Mouse (Mus musculus) embryonic facial prominence, embryonic 12.5 days (tissue): ENCODE data around the gene Rbm19. TPM values are rescaled to one million over a fixed set of nuclear protein-coding genes. Genes with fewer than 3 reads are reported as not detected.

ENCODE experiments used
- ATAC-seq: fragments of 200-750 bp; cut with Nextera tagmentation; 2 replicates; pipeline ENCODE4 v1.8.0; 2017; ENCODE audit not compliant: insufficient number of reproducible peaks, insufficient read depth, low FRiP score, low TSS enrichment
- H3K27ac ChIP-seq: fragments of 300-500 bp; sonication (generic); 2 replicates; pipeline ENCODE4 v1.5.1; 2016; ENCODE audit warnings: mild to moderate bottlenecking
- H3K27me3 ChIP-seq: fragments of 300-500 bp; sonication (generic); 2 replicates; pipeline ENCODE4 v1.6.1; 2016; ENCODE audit warnings: mild to moderate bottlenecking, moderate library complexity
- H3K36me3 ChIP-seq: fragments of 300-500 bp; sonication (generic); 2 replicates; pipeline ENCODE4 v1.6.1; 2016; ENCODE audit warnings: mild to moderate bottlenecking
- H3K4me1 ChIP-seq: fragments of 300-500 bp; sonication (generic); 2 replicates; pipeline ENCODE4 v1.6.1; 2016
- H3K4me2 ChIP-seq: fragments of 300-500 bp; sonication (generic); replicated peaks from 2 replicates; pipeline ENCODE4 v1.6.1; 2016; ENCODE audit warnings: mild to moderate bottlenecking, moderate library complexity
- H3K4me3 ChIP-seq: fragments of 300-500 bp; sonication (generic); 2 replicates; pipeline ENCODE4 v1.5.1; 2016; ENCODE audit warnings: mild to moderate bottlenecking
- H3K9ac ChIP-seq: fragments of 300-500 bp; sonication (generic); 2 replicates; pipeline ENCODE4 v1.6.1; 2016; ENCODE audit warnings: mild to moderate bottlenecking, moderate library complexity
- H3K9me3 ChIP-seq: fragments of 300-500 bp; sonication (generic); 2 replicates; pipeline ENCODE4 v1.6.1; 2016; ENCODE audit warnings: mild to moderate bottlenecking, moderate library complexity
- WGBS: fragments of 180-500 bp; shearing (Covaris S2); methylation state at CpG from one replicate; pipeline ENCODE4 v1.1.7; 2016; 5-methylcytosine and 5-hydroxymethylcytosine counted together
- polyA plus RNA-seq: library from polyadenylated mRNA; unstranded; fragments of >200 nt; fragmentation: Nextera tagmentation; extraction: Ambion mirVana; gene quantifications from 2 replicates; pipeline ENCODE4 v1.2.1, GENCODE M21; 2016

The Rbm19 gene
- polyA plus RNA-seq, 1 experiment from 2014 or later, result 32.5 TPM

DNA sequence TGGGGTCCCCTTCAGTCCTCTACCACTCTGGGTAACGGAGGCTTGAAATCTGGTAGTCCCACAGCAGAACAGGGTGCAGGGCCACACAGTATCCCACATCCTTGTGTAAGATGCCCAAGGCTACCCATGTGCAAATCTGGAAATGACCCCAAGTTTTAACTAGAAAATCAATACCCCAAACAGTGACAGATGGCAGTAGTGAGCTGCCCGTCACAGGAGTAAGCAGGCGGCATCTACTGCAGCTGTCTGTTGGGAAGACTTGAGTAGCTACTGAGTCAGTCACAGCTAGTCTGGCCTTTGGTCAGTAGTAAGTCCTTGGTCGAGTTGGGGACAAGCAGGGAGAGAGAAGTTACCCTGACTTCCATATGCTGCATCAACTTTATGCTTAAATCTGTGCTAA lies 34.9 kb downstream of the Rbm19 start:
- ATAC-seq, result no peak
- Histone ChIP-seq H3K27me3 (no peaks in the 10 kb centered on the region), H3K4me2 (no peak overlapping the region), H3K4me3 (no peak overlapping the region), H3K9me3 (no peaks in the 10 kb centered on the region), H3K27ac (no peak overlapping the region), H3K4me1 (peaks cover 15% of the 10 kb centered on the region), H3K36me3 (peaks cover 4% of the 10 kb centered on the region; the same call in 1 of the 2 replicates), H3K9ac (no peak overlapping the region)
- WGBS, result 80% methylated on average over 4 of the region's 4 CpGs

DNA sequence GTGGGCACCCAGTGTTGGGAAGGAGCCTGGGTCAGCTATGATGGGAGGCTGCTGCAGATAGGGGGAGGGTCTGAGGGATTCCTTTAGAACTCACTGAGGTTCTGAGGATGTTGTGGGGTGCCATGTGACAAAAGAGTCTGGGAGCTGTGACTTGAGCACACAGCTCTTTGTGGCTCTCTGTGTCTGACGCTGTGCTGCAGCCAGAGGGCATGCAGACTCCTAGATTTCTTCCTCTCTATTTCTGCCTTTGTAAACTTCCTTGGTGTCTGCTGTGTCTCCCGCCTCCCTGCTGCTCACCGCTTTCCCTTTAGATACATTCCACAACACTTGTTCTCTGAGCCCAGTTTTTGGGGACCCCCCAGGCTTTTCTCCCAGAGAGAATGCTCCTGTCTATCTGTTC lies 36.9 kb downstream of the Rbm19 start:
- H3K9ac ChIP-seq, result no peak overlapping the region
- WGBS, result 83% methylated on average over 3 of the region's 3 CpGs
- H3K4me3 ChIP-seq, result no peak overlapping the region
- peaks cover 4% of the 10 kb centered on the region; the same call in 1 of the 2 replicates for H3K36me3 ChIP-seq
- H3K4me2 ChIP-seq, result no peak overlapping the region
- H3K9me3 ChIP-seq, result no peaks in the 10 kb centered on the region
- no peaks in the 10 kb centered on the region for H3K27me3 ChIP-seq
- no peak overlapping the region for H3K27ac ChIP-seq
- no peak for ATAC-seq
- peaks cover 4% of the 10 kb centered on the region; the same call in 1 of the 2 replicates for H3K4me1 ChIP-seq

DNA sequence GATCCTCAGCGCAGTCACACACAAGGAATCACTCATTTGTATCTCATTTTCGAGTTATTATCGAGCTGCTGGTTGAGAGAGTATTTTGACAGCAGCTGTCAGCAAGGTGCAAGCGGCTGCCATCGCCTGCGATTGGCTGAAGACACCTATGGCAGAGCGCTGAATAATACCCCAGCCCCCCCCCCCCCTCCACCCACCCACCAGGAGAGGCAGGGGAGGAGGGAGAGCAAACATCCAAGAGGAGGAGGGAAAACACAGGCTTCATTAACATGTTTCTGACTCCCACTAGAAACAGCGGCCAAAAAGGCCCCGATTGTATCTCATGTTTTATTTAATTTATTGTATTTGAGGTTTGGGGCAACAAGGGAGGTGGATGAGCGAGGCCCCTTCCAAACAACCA lies 39.4 kb downstream of the Rbm19 start:
- 77% methylated on average over 10 of the region's 10 CpGs for WGBS
- no peak for ATAC-seq
- no peak overlapping the region; the same call in 1 of the 2 replicates for H3K9ac ChIP-seq

DNA sequence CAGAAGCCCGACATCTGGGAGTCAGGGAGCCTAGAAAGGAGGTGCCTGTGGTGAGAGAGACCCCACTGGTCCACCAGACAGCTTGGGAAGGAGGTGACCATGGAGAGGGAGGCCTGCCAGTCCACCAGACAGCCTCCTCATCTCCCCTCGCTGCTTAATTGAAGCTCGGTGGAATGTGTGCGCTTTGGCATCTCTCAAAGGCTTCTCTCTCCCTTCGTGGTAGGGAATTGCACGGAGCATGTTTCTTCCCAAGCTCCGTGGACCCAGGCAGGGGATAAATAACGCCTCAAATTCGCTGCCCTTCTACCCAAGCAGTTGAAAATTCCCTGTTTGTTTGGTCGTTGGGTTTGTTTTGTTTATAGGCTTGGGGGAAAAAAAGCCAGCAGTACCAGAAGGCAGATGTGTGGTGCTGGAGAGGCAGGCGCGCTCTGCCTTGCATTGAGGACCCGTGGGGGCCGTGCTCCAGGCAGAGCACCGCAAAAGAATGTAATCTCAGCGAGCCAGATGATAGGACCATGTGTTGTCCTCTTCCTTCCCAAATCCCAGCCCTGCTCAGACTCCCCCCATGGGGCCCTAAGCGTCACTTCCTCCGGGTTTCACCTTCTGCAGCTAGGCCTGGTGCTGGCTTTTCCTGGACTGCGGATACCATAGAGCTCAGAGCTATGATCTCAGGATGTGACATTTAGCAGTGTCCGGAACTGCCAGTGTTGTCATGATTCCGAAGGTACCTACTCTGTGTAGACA lies 40.1 kb downstream of the Rbm19 start:
- Histone ChIP-seq H3K4me2 (no peak overlapping the region), H3K4me3 (no peak overlapping the region), H3K36me3 (peaks cover 9% of the 10 kb centered on the region; the same call in 1 of the 2 replicates), H3K27ac (0 out of 2 replicates have a peak overlapping the region, but pooled peaks have one; percentile 32), H3K9ac (no peak overlapping the region; the same call in 1 of the 2 replicates), H3K9me3 (no peaks in the 10 kb centered on the region), H3K4me1 (peaks cover 4% of the 10 kb centered on the region; the same call in 1 of the 2 replicates), H3K27me3 (no peaks in the 10 kb centered on the region)
- ATAC-seq, result no peak
- WGBS, result 67% methylated on average over 21 of the region's 21 CpGs

More for the DNA sequence above, 39.4 kb downstream of the Rbm19 start:
- peaks cover 4% of the 10 kb centered on the region; the same call in 1 of the 2 replicates for H3K4me1 ChIP-seq
- no peaks in the 10 kb centered on the region for H3K9me3 ChIP-seq
- H3K4me3 ChIP-seq, result no peak overlapping the region
- peaks cover 6% of the 10 kb centered on the region; the same call in 1 of the 2 replicates for H3K36me3 ChIP-seq
- H3K4me2 ChIP-seq, result no peak overlapping the region
- H3K27ac ChIP-seq, result no peak overlapping the region
- no peaks in the 10 kb centered on the region for H3K27me3 ChIP-seq

DNA sequence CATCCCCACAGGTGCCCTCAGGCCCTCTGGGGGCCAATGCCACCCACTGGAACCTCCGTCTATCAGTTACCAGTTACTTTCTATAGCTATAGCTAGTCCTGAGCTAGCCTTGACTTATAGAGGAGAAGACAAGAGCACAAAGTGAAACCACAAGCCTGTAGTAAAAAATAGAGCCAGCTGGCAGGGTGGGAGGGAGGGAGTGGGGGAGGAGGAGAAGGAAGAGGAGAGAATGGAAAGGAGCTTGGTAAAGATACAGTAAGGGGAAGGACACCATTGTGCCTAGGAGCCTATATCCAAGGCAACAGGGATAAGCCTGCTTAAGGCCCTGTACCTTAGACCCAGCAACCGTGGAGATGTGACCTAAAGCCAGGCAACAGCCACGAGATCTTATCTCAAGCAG lies 40.9 kb downstream of the Rbm19 start:
- Histone ChIP-seq H3K27me3 (no peaks in the 10 kb centered on the region), H3K36me3 (peaks cover 9% of the 10 kb centered on the region; the same call in 1 of the 2 replicates), H3K4me1 (peaks cover 4% of the 10 kb centered on the region; the same call in 1 of the 2 replicates), H3K9ac (no peak overlapping the region), H3K4me2 (no peak overlapping the region), H3K4me3 (no peak overlapping the region), H3K27ac (no peak overlapping the region), H3K9me3 (no peaks in the 10 kb centered on the region)
- ATAC-seq, result no peak
- 78% methylated on average over 3 of the region's 3 CpGs for WGBS

DNA sequence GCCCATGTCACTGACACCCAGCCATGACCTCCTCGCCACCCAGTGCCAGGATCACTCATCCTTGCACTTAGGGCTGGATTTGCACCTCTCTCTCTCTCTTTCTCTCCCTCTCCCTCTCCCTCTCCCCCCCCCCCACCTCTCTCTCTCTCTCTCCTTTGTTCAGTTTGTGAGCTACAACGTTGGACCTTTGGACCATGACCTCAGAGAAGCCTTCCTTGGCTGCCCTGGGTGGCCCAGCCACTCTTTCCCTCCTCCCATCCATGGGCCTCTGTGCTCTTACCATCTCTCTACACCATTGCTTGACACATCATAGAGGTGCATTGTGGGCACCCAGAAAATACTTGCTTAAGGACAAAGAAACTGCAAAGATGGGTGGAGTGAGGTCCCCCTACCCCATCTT lies 42.2 kb downstream of the Rbm19 start:
- Histone ChIP-seq H3K9ac (no peak overlapping the region), H3K4me2 (no peak overlapping the region), H3K36me3 (0 out of 2 replicates have a peak, but pooled peaks cover 6% of the 10 kb centered on the region), H3K4me3 (no peak overlapping the region), H3K27me3 (no peaks in the 10 kb centered on the region), H3K27ac (no peak overlapping the region), H3K9me3 (no peaks in the 10 kb centered on the region), H3K4me1 (peaks cover 4% of the 10 kb centered on the region; the same call in 1 of the 2 replicates)
- WGBS, result 72% methylated on average over 2 of the region's 2 CpGs
- no peak for ATAC-seq

DNA sequence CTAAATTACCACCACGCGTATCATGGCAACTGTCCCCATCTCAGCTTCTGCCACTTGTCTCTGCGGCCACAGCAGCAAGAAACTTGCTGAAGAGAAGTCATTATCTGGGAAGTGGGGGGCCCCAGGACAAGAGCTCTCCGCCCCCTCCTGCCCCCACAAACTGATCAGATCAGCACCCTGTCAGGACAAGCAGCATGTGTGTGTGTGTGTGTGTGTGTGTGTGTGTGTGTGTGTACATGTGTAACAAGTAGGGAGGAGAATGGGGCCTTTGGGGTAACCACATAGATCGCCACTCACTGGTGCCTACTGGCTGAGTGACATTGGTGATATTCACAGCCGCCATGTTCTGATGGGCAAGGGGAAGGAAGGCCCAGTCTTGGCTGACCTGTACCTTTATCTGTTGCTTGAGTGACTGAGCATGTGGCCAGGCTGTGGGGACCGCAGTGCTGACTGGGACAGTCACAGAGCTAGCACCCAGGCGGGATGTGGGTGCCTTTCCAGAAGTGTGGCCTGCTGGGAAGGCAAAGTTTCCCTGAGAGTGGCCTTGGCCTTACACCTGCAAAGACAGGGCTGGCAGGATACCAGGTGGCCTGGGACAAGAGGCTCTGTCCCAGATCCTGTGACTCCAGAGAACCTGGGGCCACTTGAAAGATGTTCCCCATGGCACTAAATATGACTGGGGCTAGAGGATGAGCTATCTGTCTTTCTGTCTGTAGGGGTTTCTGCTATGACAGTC lies 44.8 kb downstream of the Rbm19 start:
- WGBS, result 88% methylated on average over 8 of the region's 8 CpGs
- H3K27me3 ChIP-seq, result no peaks in the 10 kb centered on the region
- H3K4me3 ChIP-seq, result no peak overlapping the region
- H3K9ac ChIP-seq, result no peak overlapping the region
- ATAC-seq, result no peak
- H3K36me3 ChIP-seq, result 0 out of 2 replicates have a peak, but pooled peaks cover 5% of the 10 kb centered on the region
- no peak overlapping the region for H3K27ac ChIP-seq
- H3K4me2 ChIP-seq, result no peak overlapping the region
- peaks cover 9% of the 10 kb centered on the region; the same call in 1 of the 2 replicates for H3K4me1 ChIP-seq
- no peaks in the 10 kb centered on the region for H3K9me3 ChIP-seq

DNA sequence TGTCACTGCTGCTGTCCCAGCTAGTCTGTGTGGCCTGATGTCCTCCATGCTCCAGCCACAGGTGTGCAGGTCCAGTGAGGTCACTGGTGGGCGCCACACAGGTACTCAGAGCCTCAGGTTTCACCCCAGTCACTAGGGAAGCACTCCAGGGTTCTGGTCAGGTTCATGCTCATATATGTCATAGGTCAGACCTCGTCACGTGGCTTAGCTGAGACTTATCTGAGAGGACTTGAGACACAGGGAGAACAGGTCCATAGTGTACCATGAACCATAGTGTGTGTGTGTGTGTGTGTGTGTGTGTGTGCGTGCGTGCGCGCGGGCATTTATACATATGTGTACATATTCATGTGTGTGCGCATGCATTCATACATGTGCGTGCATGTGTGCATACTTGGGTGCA lies 46.4 kb downstream of the Rbm19 start:
- no peak overlapping the region for H3K9ac ChIP-seq
- H3K4me1 ChIP-seq, result peaks cover 5% of the 10 kb centered on the region; the same call in 1 of the 2 replicates
- no peak overlapping the region for H3K4me2 ChIP-seq
- H3K27me3 ChIP-seq, result no peaks in the 10 kb centered on the region
- H3K4me3 ChIP-seq, result no peak overlapping the region
- 0 out of 2 replicates have a peak, but pooled peaks cover 5% of the 10 kb centered on the region for H3K36me3 ChIP-seq
- no peak overlapping the region for H3K27ac ChIP-seq
- H3K9me3 ChIP-seq, result no peaks in the 10 kb centered on the region
- no peak for ATAC-seq
- WGBS, result 95% methylated on average over 10 of the region's 10 CpGs

DNA sequence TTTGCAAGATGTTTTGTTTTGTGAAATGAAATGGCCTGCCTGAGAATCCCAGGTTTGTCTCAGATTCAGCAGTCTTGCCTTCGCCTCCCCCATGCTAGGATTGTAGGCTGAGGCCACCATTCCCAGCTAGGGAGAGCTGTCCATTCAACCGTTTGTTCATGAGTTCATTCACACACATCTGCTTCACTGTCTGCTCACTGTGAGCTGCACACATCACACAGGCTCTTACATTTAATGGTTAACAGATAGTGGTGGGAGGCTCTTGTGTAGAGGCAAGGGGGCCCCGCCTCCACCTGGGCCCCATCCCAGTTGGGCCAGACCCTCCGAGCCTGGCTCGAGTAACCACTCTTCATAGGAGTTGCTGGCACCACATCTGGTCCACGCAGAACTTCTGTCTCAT lies 47.2 kb downstream of the Rbm19 start:
- no peak overlapping the region for H3K27ac ChIP-seq
- no peak overlapping the region for H3K4me2 ChIP-seq
- H3K4me3 ChIP-seq, result no peak overlapping the region
- H3K4me1 ChIP-seq, result peaks cover 5% of the 10 kb centered on the region; the same call in 1 of the 2 replicates
- no peaks in the 10 kb centered on the region for H3K9me3 ChIP-seq
- H3K36me3 ChIP-seq, result 0 out of 2 replicates have a peak, but pooled peaks cover 5% of the 10 kb centered on the region
- WGBS, result 68% methylated on average over 6 of the region's 6 CpGs
- no peaks in the 10 kb centered on the region for H3K27me3 ChIP-seq
- H3K9ac ChIP-seq, result no peak overlapping the region
- no peak for ATAC-seq

DNA sequence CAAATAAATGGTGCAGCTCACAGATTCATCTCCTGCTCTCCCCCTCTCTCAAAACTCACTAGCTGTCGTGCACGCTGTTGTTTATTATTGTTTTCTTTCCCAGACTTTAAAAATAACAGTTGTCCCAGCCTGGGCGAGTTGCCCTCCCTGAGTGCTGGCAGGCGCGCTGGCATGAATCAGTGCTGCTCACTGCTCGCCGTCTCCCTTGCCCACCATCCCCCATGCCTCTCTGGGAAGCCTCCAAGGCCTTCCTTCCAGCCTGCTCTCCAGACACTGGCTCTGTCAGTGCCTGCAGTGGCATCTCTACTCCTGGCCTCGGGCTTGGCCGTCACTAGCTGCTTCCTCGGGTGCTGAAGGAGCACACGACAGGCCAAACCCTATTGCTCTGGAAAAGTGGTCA lies 48.2 kb downstream of the Rbm19 start:
- H3K27me3 ChIP-seq, result no peaks in the 10 kb centered on the region
- WGBS, result 77% methylated on average over 11 of the region's 11 CpGs
- H3K9me3 ChIP-seq, result no peaks in the 10 kb centered on the region
- H3K4me1 ChIP-seq, result peaks cover 5% of the 10 kb centered on the region; the same call in 1 of the 2 replicates
- 0 out of 2 replicates have a peak, but pooled peaks cover 5% of the 10 kb centered on the region for H3K36me3 ChIP-seq
- ATAC-seq, result no peak
- H3K4me3 ChIP-seq, result no peak overlapping the region
- no peak overlapping the region for H3K27ac ChIP-seq
- H3K4me2 ChIP-seq, result no peak overlapping the region
- no peak overlapping the region for H3K9ac ChIP-seq

DNA sequence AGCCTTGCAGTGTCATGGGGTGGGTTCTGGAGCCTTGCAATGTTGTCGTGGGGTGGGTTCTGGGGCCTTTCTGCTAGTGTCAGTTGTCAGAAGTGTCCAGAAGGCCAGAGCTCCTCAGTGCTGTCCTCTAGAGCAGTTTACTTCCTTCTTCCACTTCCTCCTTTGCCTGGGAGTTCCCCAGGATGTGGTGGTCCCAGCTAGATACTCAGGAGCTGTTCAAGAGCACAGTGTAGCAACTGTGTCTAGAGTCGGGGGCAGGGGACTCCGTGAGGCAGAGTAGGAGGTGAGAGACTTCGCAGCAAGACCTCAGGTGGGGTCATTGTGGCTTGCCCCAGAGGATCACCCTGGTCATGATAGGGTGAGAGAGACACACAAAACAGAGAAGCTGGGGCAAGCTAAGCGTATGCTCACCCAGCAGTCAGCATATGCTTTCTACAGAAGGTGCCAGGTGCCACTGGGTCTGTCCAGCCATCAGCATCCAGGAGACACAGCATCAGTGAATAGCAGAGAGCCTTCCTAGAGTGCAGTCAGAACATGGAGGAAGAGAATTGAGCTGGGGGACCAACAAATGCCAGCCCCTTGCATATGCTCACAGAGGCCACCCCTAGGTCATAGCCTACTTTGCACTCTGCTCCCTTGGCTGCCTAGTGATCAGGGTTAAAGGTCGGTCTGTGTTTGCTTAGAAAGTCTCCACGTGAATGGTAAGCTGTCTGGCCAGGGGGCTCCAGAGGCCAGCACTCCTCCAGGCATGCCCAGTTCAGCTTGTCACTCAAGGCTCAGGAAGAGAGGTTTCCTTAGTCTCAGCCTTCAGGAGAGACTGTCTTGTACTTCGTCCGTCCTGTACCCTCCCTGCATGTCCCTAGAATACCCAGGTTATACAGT lies 49.0 kb downstream of the Rbm19 start:
- H3K4me1 ChIP-seq, result peaks cover 5% of the 10 kb centered on the region; the same call in 1 of the 2 replicates
- H3K4me2 ChIP-seq, result no peak overlapping the region
- H3K36me3 ChIP-seq, result 0 out of 2 replicates have a peak, but pooled peaks cover 5% of the 10 kb centered on the region
- ATAC-seq, result no peak
- no peak overlapping the region for H3K27ac ChIP-seq
- no peaks in the 10 kb centered on the region for H3K27me3 ChIP-seq
- H3K4me3 ChIP-seq, result no peak overlapping the region
- 59% methylated on average over 9 of the region's 9 CpGs for WGBS
- no peak overlapping the region for H3K9ac ChIP-seq
- H3K9me3 ChIP-seq, result no peaks in the 10 kb centered on the region
